Mouse (Mus musculus) kidney, adult 2 months (tissue): ENCODE measurements at regions not wholly inside any gene's neighbourhood (a gene's known extent, or its start where the extent isn't known, plus 50 kb on each side); places are given as distances from the start of the nearest gene placed in this dataset.

Experiments used
- CTCF ChIP-seq: fragments of 200-500 bp; conservative IDR thresholded peaks from 2 replicates; pipeline ENCODE4 v1.5.1; 2011; ENCODE audit warnings: low read depth, mild to moderate bottlenecking, control low read depth, low read length, moderate library complexity, mixed read lengths; ENCODE audit not compliant: insufficient read depth, insufficient read length
- POLR2A ChIP-seq: fragments of 200-500 bp; IDR thresholded peaks from one replicate; pipeline ENCODE4 v1.6.1; 2011; ENCODE audit warnings: low read depth, low read length, control low read depth

DNA sequence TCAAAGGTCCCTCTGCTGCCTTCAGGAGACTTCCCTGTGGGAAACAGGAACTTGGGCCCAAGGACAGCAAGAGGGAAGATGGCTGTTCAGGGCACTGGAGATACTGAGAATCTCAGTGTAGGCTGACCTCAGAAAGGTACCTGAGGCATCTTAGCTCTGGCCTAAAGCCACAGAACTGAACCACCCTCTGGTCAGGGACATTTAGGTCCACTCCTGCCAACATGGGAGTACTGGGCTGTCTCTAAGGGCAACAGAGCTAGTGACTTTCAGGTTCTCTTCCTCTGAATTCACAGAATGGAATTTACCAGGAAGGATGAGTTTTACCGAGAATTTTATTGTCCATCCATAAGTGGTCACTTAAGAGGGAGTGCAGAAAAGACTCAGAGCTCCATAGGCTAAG is 140.0 kb upstream of the Dynlrb2 start:
- TF ChIP-seq CTCF, result no peak
- no peak for TF ChIP-seq POLR2A
